Mouse (Mus musculus): ENCODE measurements around the gene Fbxo41.

DNA sequence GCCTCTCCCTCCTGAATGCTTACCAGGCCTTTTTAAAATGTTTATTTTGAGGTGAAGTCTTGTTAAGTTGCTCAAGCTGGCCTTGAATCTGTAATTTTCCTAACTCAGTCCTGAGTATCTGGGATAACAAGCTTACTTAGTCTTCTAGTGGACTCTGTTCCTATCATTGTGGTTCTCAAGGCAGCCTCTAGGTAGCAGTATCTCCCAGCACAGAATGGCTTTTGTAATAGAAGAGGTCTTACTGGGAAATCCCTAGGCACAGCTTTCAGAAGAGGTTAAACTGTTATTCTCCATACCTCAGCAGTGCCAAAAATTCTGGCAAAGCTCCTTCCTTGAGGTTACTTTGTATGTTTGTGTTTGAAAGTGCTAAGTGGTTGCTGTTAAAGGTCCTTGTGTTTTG, 37.4 kb downstream of the Fbxo41 start:
- TF ChIP-seq POLR2A (IDR thresholded peaks at IDR 0.05; ENCODE audit: borderline replicate concordance, control insufficient read depth, low read depth, low read length) (no peak), CTCF (IDR thresholded peaks at IDR 0.05; ENCODE audit: control insufficient read depth, insufficient read depth, low read length) (no peak)

All from bone marrow, adult 2 months (tissue).